Mouse (Mus musculus): ENCODE results near the gene Arfgap3. TPM values are rescaled to one million over a fixed set of nuclear protein-coding genes. Genes with fewer than 3 reads are reported as not detected.
"Not testable (repeated sequence)": the region's sequence is repeated elsewhere in the genome, so short reads cannot be mapped to it uniquely, and the experiment has no call there.

Arfgap3 gene
- polyA plus RNA-seq, 1 experiment from 2014 or later, result 44.5 TPM

DNA sequence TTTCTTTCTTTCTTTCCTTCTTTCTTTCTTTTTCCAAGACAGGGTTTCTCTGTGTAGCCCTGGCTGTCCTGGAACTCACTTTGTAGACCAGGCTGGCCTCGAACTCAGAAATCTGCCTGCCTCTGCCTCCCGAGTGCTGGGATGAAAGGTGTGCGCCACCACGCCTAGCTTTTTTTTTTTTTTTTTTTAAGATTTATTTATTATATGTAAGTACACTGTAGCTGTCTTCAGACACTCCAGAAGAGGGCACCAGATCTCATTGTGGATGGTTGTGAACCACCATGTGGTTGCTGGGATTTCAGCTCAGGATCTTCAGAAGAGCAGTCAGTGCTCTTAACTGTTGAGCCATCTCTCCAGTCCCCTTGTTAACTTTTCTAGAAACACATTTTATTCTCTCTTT lies 18.7 kb upstream of the Arfgap3 start:
- not testable (repeated sequence) for H3K27me3 ChIP-seq (replicated peaks; ENCODE audit: control insufficient read depth, insufficient read depth, low read length); H3K9ac ChIP-seq (replicated peaks; ENCODE audit: low read depth, low read length); H3K9me3 ChIP-seq (ENCODE audit: control insufficient read depth, low read length); H3K4me3 ChIP-seq (replicated peaks; ENCODE audit: low read length); H3K4me1 ChIP-seq (replicated peaks; ENCODE audit: control insufficient read depth, insufficient read depth, low read length); H3K27ac ChIP-seq (ENCODE audit: low read length); H3K36me3 ChIP-seq (ENCODE audit: control insufficient read depth, insufficient read depth); H3K4me2 ChIP-seq (ENCODE audit: low read length); ATAC-seq
- WGBS, result 93% methylated on average over 3 of the region's 4 CpGs

DNA sequence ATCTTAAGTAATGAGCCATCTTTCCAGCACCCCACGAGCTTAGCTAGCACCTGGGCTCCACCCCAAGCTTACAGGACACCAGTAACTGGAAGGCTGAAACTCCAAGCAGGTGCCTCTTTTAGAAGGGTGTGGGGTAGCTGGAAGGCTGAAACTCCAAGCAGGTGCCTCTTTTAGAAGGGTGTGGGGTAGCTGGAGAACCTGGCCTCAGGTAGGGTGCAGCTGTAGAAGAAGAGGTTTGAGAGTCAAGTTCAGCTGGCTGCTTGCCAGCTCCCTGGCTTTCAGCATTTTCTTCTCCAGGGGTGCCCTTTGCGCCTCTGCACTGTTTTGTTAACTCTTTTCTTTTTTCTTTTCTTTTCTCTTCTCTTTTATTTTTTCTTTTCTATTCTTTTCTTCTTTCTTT lies 18.2 kb upstream of the Arfgap3 start:
- 83% methylated on average over 2 of the region's 2 CpGs for WGBS
- ATAC-seq, result no peak
- H3K9ac ChIP-seq (replicated peaks; ENCODE audit: low read depth, low read length), result no peak overlapping the region

DNA sequence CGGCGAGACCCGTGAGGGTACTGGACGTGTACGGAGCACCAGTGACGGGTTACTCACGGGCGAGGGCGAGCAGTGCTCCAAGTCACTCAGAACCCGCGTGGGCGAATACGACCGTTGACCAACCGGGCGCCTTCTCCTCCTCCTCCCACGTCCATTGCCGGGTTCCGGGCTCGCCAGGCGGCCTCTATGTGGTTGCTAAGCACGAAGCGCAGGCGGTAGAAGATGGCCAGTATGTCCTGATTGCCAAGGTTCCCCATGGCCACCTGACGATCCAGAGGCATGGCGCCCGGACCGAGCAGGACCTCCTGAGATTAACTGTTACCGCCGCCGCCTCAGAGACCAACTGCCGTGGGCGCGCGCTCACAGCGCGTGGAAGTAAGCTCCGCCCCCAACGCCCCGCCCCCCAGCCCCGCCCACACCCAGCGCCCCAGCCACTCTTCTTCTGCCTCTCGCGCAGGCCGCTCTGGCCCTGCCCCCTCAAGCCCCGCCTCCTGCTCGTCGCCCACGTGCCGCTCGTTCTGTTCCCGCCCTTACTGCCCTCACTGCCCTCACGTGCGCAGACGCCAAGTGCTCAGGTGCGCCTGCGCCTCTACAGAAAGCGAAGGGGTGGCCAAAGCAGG lies 17.0 kb upstream of the Arfgap3 start:
- H3K4me2 ChIP-seq (ENCODE audit: low read length), result peak overlapping the region; percentile 55
- ATAC-seq, result peak; percentile 77
- 33% methylated on average over 51 of the region's 58 CpGs for WGBS
- H3K27ac ChIP-seq (ENCODE audit: low read length), result no peak overlapping the region
- H3K27me3 ChIP-seq (replicated peaks; ENCODE audit: control insufficient read depth, insufficient read depth, low read length), result no peaks in the 10 kb centered on the region
- peak overlapping the region; percentile 39 for H3K4me3 ChIP-seq (replicated peaks; ENCODE audit: low read length)
- H3K9ac ChIP-seq (replicated peaks; ENCODE audit: low read depth, low read length), result no peak overlapping the region
- no peaks in the 10 kb centered on the region for H3K9me3 ChIP-seq (ENCODE audit: control insufficient read depth, low read length)
- H3K4me1 ChIP-seq (replicated peaks; ENCODE audit: control insufficient read depth, insufficient read depth, low read length), result peaks cover 6% of the 10 kb centered on the region; the same call in 1 of the 2 replicates
- no peaks in the 10 kb centered on the region for H3K36me3 ChIP-seq (ENCODE audit: control insufficient read depth, insufficient read depth)

More for the DNA sequence above, 18.2 kb upstream of the Arfgap3 start:
- H3K4me3 ChIP-seq (replicated peaks; ENCODE audit: low read length), result no peak overlapping the region
- no peak overlapping the region for H3K4me2 ChIP-seq (ENCODE audit: low read length)
- H3K27me3 ChIP-seq (replicated peaks; ENCODE audit: control insufficient read depth, insufficient read depth, low read length), result no peaks in the 10 kb centered on the region
- no peaks in the 10 kb centered on the region for H3K9me3 ChIP-seq (ENCODE audit: control insufficient read depth, low read length)
- no peak overlapping the region for H3K27ac ChIP-seq (ENCODE audit: low read length)
- peaks cover 6% of the 10 kb centered on the region; the same call in 1 of the 2 replicates for H3K4me1 ChIP-seq (replicated peaks; ENCODE audit: control insufficient read depth, insufficient read depth, low read length)
- H3K36me3 ChIP-seq (ENCODE audit: control insufficient read depth, insufficient read depth), result no peaks in the 10 kb centered on the region

DNA sequence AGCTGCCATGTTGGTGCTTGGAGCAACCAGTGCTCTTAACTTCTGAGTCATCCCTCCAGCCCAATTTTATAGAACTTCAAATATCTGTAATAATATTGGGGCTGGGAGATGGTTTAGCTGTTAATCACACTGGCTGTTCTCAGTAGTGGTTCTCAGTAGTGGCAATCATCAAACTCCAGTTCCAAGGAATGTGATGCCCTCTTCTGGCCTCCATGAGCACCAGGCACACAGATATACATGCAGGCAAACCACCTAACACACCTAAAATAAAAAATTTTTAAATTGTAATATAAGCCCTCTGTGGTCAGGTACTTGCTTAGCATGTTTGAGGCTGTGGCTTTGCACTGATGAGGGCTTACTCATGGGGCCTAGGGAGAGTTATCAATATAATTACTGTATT lies 15.7 kb upstream of the Arfgap3 start:
- H3K9me3 ChIP-seq (ENCODE audit: control insufficient read depth, low read length), result no peaks in the 10 kb centered on the region

DNA sequence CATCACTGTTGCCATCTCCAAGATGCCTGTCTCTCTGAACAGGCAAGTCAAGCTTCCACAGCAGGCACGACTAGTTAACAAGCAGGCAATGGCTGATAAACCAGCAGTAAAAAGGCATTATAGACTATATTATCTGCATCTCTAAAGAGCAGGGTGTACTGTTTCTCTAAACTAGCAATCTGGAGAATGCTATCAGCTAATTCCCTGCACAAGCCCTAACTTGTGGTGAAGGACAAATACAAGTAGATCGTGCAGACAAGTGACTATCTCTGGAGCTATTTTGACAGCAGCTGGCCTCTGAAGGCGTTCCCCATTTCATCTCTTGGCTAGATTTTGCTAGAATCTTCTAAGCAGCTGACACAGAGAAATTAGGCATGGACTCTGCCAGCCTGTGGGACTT lies 14.1 kb upstream of the Arfgap3 start:
- H3K27ac ChIP-seq (ENCODE audit: low read length), result no peak overlapping the region
- H3K4me2 ChIP-seq (ENCODE audit: low read length), result no peak overlapping the region
- no peak overlapping the region for H3K4me3 ChIP-seq (replicated peaks; ENCODE audit: low read length)
- no peaks in the 10 kb centered on the region for H3K27me3 ChIP-seq (replicated peaks; ENCODE audit: control insufficient read depth, insufficient read depth, low read length)
- H3K36me3 ChIP-seq (ENCODE audit: control insufficient read depth, insufficient read depth), result no peaks in the 10 kb centered on the region
- ATAC-seq, result no peak
- H3K9ac ChIP-seq (replicated peaks; ENCODE audit: low read depth, low read length), result no peak overlapping the region
- 71% methylated on average over 3 of the region's 3 CpGs for WGBS
- peaks cover 6% of the 10 kb centered on the region; the same call in 1 of the 2 replicates for H3K4me1 ChIP-seq (replicated peaks; ENCODE audit: control insufficient read depth, insufficient read depth, low read length)
- H3K9me3 ChIP-seq (ENCODE audit: control insufficient read depth, low read length), result no peaks in the 10 kb centered on the region

More for the DNA sequence above, 15.7 kb upstream of the Arfgap3 start:
- Histone ChIP-seq H3K27me3 (replicated peaks; ENCODE audit: control insufficient read depth, insufficient read depth, low read length) (no peaks in the 10 kb centered on the region), H3K4me1 (replicated peaks; ENCODE audit: control insufficient read depth, insufficient read depth, low read length) (peaks cover 6% of the 10 kb centered on the region; the same call in 1 of the 2 replicates), H3K9ac (replicated peaks; ENCODE audit: low read depth, low read length) (no peak overlapping the region), H3K36me3 (ENCODE audit: control insufficient read depth, insufficient read depth) (no peaks in the 10 kb centered on the region), H3K27ac (ENCODE audit: low read length) (no peak overlapping the region), H3K4me3 (replicated peaks; ENCODE audit: low read length) (no peak overlapping the region), H3K4me2 (ENCODE audit: low read length) (no peak overlapping the region)
- ATAC-seq, result no peak

DNA sequence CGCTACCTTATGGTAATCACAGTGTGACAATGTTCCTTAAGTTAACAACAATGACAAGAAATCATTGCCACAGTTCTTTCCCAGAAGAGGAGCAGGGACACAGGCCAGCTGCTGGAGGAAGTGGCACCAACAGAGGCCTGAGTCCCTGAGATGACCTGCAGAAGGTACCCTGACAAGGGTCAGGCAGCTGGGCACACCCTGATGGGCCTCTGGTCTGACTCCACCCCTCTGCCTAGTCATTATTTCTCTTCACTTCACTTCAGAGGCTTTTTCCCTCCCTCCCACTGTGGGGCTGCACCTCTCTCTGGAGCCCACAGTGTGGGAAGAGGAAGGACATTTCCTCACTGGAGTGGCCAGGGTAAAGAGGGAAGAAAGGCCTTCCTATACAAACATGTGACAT lies 12.8 kb upstream of the Arfgap3 start:
- not testable (repeated sequence) for H3K27me3 ChIP-seq (replicated peaks; ENCODE audit: control insufficient read depth, insufficient read depth, low read length); H3K9ac ChIP-seq (replicated peaks; ENCODE audit: low read depth, low read length); H3K27ac ChIP-seq (ENCODE audit: low read length); H3K4me3 ChIP-seq (replicated peaks; ENCODE audit: low read length); ATAC-seq; H3K9me3 ChIP-seq (ENCODE audit: control insufficient read depth, low read length); H3K36me3 ChIP-seq (ENCODE audit: control insufficient read depth, insufficient read depth); H3K4me2 ChIP-seq (ENCODE audit: low read length); H3K4me1 ChIP-seq (replicated peaks; ENCODE audit: control insufficient read depth, insufficient read depth, low read length)
- WGBS, result 71% methylated on average over 1 of the region's 1 CpGs

GRCm38 (mm10) chr15:83360899-83361298 lies 10.9 kb upstream of the Arfgap3 start:
- H3K27ac ChIP-seq (ENCODE audit: low read length); H3K4me2 ChIP-seq (ENCODE audit: low read length); H3K4me3 ChIP-seq (replicated peaks; ENCODE audit: low read length); H3K36me3 ChIP-seq (ENCODE audit: control insufficient read depth, insufficient read depth); H3K4me1 ChIP-seq (replicated peaks; ENCODE audit: control insufficient read depth, insufficient read depth, low read length); H3K9me3 ChIP-seq (ENCODE audit: control insufficient read depth, low read length); H3K9ac ChIP-seq (replicated peaks; ENCODE audit: low read depth, low read length); ATAC-seq; H3K27me3 ChIP-seq (replicated peaks; ENCODE audit: control insufficient read depth, insufficient read depth, low read length): not testable (repeated sequence)
- WGBS, result 76% methylated on average over 4 of the region's 5 CpGs

- Histone ChIP-seq H3K27me3 (replicated peaks; ENCODE audit: control insufficient read depth, insufficient read depth, low read length) (no peaks in the 10 kb centered on the region), H3K4me3 (replicated peaks; ENCODE audit: low read length) (no peak overlapping the region), H3K27ac (ENCODE audit: low read length) (no peak overlapping the region), H3K9ac (replicated peaks; ENCODE audit: low read depth, low read length) (no peak overlapping the region), H3K9me3 (ENCODE audit: control insufficient read depth, low read length) (no peaks in the 10 kb centered on the region), H3K4me1 (replicated peaks; ENCODE audit: control insufficient read depth, insufficient read depth, low read length) (no peaks in the 10 kb centered on the region), H3K36me3 (ENCODE audit: control insufficient read depth, insufficient read depth) (no peaks in the 10 kb centered on the region), H3K4me2 (ENCODE audit: low read length) (no peak overlapping the region)
- ATAC-seq, result no peak
- 82% methylated on average over 3 of the region's 3 CpGs for WGBS
Measured at GRCm38 (mm10) chr15:83360140-83360539, 10.1 kb upstream of the Arfgap3 start.

DNA sequence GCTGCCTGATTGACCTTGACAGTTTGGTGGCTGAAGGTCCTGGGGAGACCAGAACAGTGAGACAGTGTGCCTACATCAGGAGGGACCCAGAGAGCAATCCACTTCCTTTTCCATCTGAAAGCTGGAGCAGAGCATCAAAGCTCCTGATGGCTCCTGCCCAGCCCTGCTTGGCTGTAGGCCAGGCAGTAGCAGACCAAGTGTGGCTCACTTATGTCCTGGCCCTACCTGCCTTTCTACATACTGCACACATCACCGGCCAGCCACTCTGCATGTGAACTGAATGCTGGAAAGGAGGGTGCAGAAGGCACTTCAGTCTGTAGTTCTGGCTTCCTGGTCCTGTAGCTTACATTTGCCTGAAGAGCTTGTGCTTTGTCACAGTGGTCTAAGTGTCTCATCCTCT lies 8.4 kb upstream of the Arfgap3 start:
- no peaks in the 10 kb centered on the region for H3K36me3 ChIP-seq (ENCODE audit: control insufficient read depth, insufficient read depth)
- 100% methylated on average over 1 of the region's 1 CpGs for WGBS
- H3K9ac ChIP-seq (replicated peaks; ENCODE audit: low read depth, low read length), result no peak overlapping the region
- H3K4me3 ChIP-seq (replicated peaks; ENCODE audit: low read length), result no peak overlapping the region
- H3K27ac ChIP-seq (ENCODE audit: low read length), result no peak overlapping the region
- ATAC-seq, result no peak
- H3K9me3 ChIP-seq (ENCODE audit: control insufficient read depth, low read length), result no peaks in the 10 kb centered on the region
- H3K27me3 ChIP-seq (replicated peaks; ENCODE audit: control insufficient read depth, insufficient read depth, low read length), result no peaks in the 10 kb centered on the region
- H3K4me2 ChIP-seq (ENCODE audit: low read length), result no peak overlapping the region
- H3K4me1 ChIP-seq (replicated peaks; ENCODE audit: control insufficient read depth, insufficient read depth, low read length), result no peaks in the 10 kb centered on the region

DNA sequence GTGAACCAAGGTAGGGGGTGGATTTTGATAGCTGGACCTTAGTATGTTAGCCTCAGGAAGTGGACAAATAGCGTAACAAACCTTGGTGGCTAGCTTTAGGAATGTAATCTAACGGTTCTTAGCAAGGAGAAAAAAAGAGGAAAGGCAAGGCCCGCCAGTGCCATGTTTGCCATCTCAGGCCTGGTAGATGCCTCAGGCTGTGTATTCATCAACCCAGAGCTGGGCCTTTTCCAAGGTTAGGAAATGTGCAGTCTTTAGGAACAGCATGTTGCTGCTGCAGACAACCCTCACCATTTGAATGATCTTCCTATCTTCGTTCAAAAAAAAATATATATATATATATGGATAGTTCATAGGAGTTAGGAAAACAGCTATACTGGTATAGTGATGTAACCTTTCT lies 1.5 kb upstream of the Arfgap3 start:
- Histone ChIP-seq H3K36me3 (ENCODE audit: control insufficient read depth, insufficient read depth) (no peaks in the 10 kb centered on the region), H3K9ac (replicated peaks; ENCODE audit: low read depth, low read length) (no peak overlapping the region), H3K4me3 (replicated peaks; ENCODE audit: low read length) (no peak overlapping the region), H3K27me3 (replicated peaks; ENCODE audit: control insufficient read depth, insufficient read depth, low read length) (no peaks in the 10 kb centered on the region), H3K27ac (ENCODE audit: low read length) (no peak overlapping the region), H3K4me1 (replicated peaks; ENCODE audit: control insufficient read depth, insufficient read depth, low read length) (peaks cover 13% of the 10 kb centered on the region), H3K4me2 (ENCODE audit: low read length) (no peak overlapping the region), H3K9me3 (ENCODE audit: control insufficient read depth, low read length) (no peaks in the 10 kb centered on the region)
- ATAC-seq, result no peak
- WGBS, result 92% methylated on average over 4 of the region's 4 CpGs
